Mouse (Mus musculus) CH12.LX (cell line): ENCODE measurements around the gene Prkn. TPM values are rescaled to one million over a fixed set of nuclear protein-coding genes. Genes with fewer than 3 reads are reported as not detected.

Experiments
- DNase-seq: peaks from one replicate; pipeline ENCODE4 v3.0.0-alpha.2; 2013; ENCODE audit errors: extremely low read depth
- H3K27ac ChIP-seq: 2 replicates; pipeline ENCODE4 v1.5.1; 2012; ENCODE audit warnings: low read depth, mild to moderate bottlenecking, control low read depth, moderate library complexity; ENCODE audit not compliant: insufficient read depth
- H3K27me3 ChIP-seq: replicated peaks from 2 replicates; pipeline ENCODE3; 2012; ENCODE audit warnings: inconsistent platforms
- H3K36me3 ChIP-seq, 2 experiments: replicated peaks in 1 of 2; 2 replicates each; pipeline versions ENCODE3 to v1.6.1; 2012; ENCODE audit warnings: inconsistent platforms in 1 of 2, low read length in 1 of 2, mild to moderate bottlenecking in 1 of 2, mixed read lengths in 1 of 2, moderate library complexity in 1 of 2; ENCODE audit not compliant: control insufficient read depth in 1 of 2, insufficient read depth in 1 of 2
- H3K4me1 ChIP-seq, 2 experiments: 2 replicates each; pipeline ENCODE4 v1.6.1; 2012; ENCODE audit warnings: inconsistent platforms in 1 of 2, moderate library complexity in 1 of 2; ENCODE audit not compliant: insufficient read depth in 2 of 2, control insufficient read depth in 1 of 2
- H3K4me2 ChIP-seq: 2 replicates; pipeline ENCODE4 v1.6.1; 2012; ENCODE audit warnings: low read depth, mild to moderate bottlenecking, control low read depth; ENCODE audit not compliant: poor library complexity, insufficient read depth, severe bottlenecking
- H3K4me3 ChIP-seq, 3 experiments: fragments of 150-350 bp in 1 of 3; sonication (generic) in 1 of 3; replicated peaks in 1 of 3; 2 replicates each; pipeline versions ENCODE3 to v1.5.1; 2011 to 2012; ENCODE audit warnings: low read depth in 2 of 3, low read length in 2 of 3, mild to moderate bottlenecking in 2 of 3, moderate library complexity in 2 of 3, control low read depth in 1 of 3, improper control_type of control experiment in 1 of 3, inconsistent platforms in 1 of 3, mixed read lengths in 1 of 3; ENCODE audit not compliant: poor library complexity in 1 of 3
- H3K79me2 ChIP-seq: replicated peaks from 2 replicates; pipeline ENCODE4 v1.6.1; 2012; ENCODE audit warnings: mild to moderate bottlenecking, moderate library complexity; ENCODE audit not compliant: control insufficient read depth, poor library complexity, insufficient read depth, severe bottlenecking; ENCODE audit errors: extremely low read depth
- H3K9ac ChIP-seq: 2 replicates; pipeline ENCODE4 v1.6.1; 2012; ENCODE audit warnings: low read depth, mild to moderate bottlenecking, control low read depth, moderate library complexity; ENCODE audit not compliant: insufficient read depth
- H3K9me3 ChIP-seq: replicated peaks from 2 replicates; pipeline ENCODE3; 2012; ENCODE audit warnings: low read length, inconsistent platforms, mixed read lengths
- BHLHE40 ChIP-seq: IDR thresholded peaks from 2 replicates; pipeline ENCODE4 v1.6.1; 2011; ENCODE audit warnings: mild to moderate bottlenecking, low read depth, low read length, improper control_type of control experiment
- CHD2 ChIP-seq: IDR thresholded peaks from 2 replicates; pipeline ENCODE4 v1.6.1; 2011; ENCODE audit warnings: low read length, improper control_type of control experiment
- EP300 ChIP-seq: IDR thresholded peaks from 2 replicates; pipeline ENCODE4 v1.6.1; 2011; ENCODE audit warnings: low read length, improper control_type of control experiment
- HCFC1 ChIP-seq: IDR thresholded peaks from 2 replicates; pipeline ENCODE4 v1.6.1; 2012; ENCODE audit warnings: low read depth, mild to moderate bottlenecking, inconsistent platforms, low read length, improper control_type of control experiment
- IRF4 ChIP-seq: IDR thresholded peaks from 2 replicates; pipeline ENCODE4 v1.6.1; 2014; ENCODE audit warnings: low read depth, mild to moderate bottlenecking, inconsistent platforms, low read length, improper control_type of control experiment
- JUN ChIP-seq: IDR thresholded peaks from 2 replicates; pipeline ENCODE4 v1.6.1; 2011; ENCODE audit warnings: low read depth, mild to moderate bottlenecking, low read length, improper control_type of control experiment, moderate library complexity; ENCODE audit not compliant: insufficient read depth
- KAT2A ChIP-seq: IDR thresholded peaks from 2 replicates; pipeline ENCODE4 v1.6.1; 2012; ENCODE audit warnings: low read length, improper control_type of control experiment, inconsistent platforms; ENCODE audit not compliant: insufficient replicate concordance
- MAFK ChIP-seq: IDR thresholded peaks from 2 replicates; pipeline ENCODE4 v1.6.1; 2011; ENCODE audit warnings: low read length, improper control_type of control experiment; ENCODE audit not compliant: insufficient replicate concordance
- MAX ChIP-seq: IDR thresholded peaks from 2 replicates; pipeline ENCODE4 v1.6.1; 2011; ENCODE audit warnings: low read length, improper control_type of control experiment
- MAZ ChIP-seq: IDR thresholded peaks from 2 replicates; pipeline ENCODE4 v1.6.1; 2012; ENCODE audit warnings: low read depth, mild to moderate bottlenecking, inconsistent platforms, low read length, improper control_type of control experiment, moderate library complexity
- MXI1 ChIP-seq: IDR thresholded peaks from 2 replicates; pipeline ENCODE4 v1.6.1; 2011; ENCODE audit warnings: mild to moderate bottlenecking, low read depth, low read length, improper control_type of control experiment
- NELFE ChIP-seq: IDR thresholded peaks from 2 replicates; pipeline ENCODE4 v1.6.1; 2011; ENCODE audit warnings: low read depth, low read length, improper control_type of control experiment
- NRF1 ChIP-seq: IDR thresholded peaks from 2 replicates; pipeline ENCODE4 v1.6.1; 2014; ENCODE audit warnings: low read depth, mild to moderate bottlenecking, inconsistent platforms, low read length, improper control_type of control experiment, moderate library complexity
- POLR2A ChIP-seq: IDR thresholded peaks from 2 replicates; pipeline ENCODE4 v1.6.1; 2011; ENCODE audit warnings: low read depth, mild to moderate bottlenecking, improper control_type of control experiment, low read length
- POLR2AphosphoS2 ChIP-seq: IDR thresholded peaks from 2 replicates; pipeline ENCODE4 v1.6.1; 2011; ENCODE audit warnings: low read depth, low read length, improper control_type of control experiment
- RAD21 ChIP-seq: IDR thresholded peaks from 2 replicates; pipeline ENCODE4 v1.6.1; 2011; ENCODE audit warnings: low read depth, mild to moderate bottlenecking, low read length, improper control_type of control experiment, moderate library complexity
- SMC3 ChIP-seq: IDR thresholded peaks from 2 replicates; pipeline ENCODE4 v1.6.1; 2011; ENCODE audit warnings: low read depth, low read length, improper control_type of control experiment
- TCF12 ChIP-seq: IDR thresholded peaks from 2 replicates; pipeline ENCODE4 v1.6.1; 2014; ENCODE audit warnings: low read depth, mild to moderate bottlenecking, inconsistent platforms, low read length, improper control_type of control experiment
- UBTF ChIP-seq: IDR thresholded peaks from 2 replicates; pipeline ENCODE4 v1.6.1; 2012; ENCODE audit warnings: low read depth, mild to moderate bottlenecking, inconsistent platforms, low read length, improper control_type of control experiment, moderate library complexity
- USF1 ChIP-seq: IDR thresholded peaks from 2 replicates; pipeline ENCODE4 v1.6.1; 2014; ENCODE audit warnings: low read depth, mild to moderate bottlenecking, inconsistent platforms, low read length, improper control_type of control experiment
- USF2 ChIP-seq: conservative IDR thresholded peaks from 2 replicates; pipeline ENCODE4 v1.6.1; 2011; ENCODE audit warnings: low read depth, low read length, improper control_type of control experiment
- ZNF384 ChIP-seq: IDR thresholded peaks from 2 replicates; pipeline ENCODE4 v1.6.1; 2012; ENCODE audit warnings: low read depth, low read length, improper control_type of control experiment, inconsistent platforms
- dilution Hi-C: fragments of 300-500 bp; cut with MboI; formaldehyde crosslinking; loops from 2 replicates; pipeline ENCODE4 v1.14.3; 2020; ENCODE audit warnings: low sequenced_read_pairs; ENCODE audit not compliant: extremely low pct_unique_long_range_greater_than_20kb, extremely low pct_ligation_motif_present
- in situ Hi-C: fragments of 300-500 bp; cut with MboI; formaldehyde crosslinking; loops from 3 replicates; pipeline ENCODE4 v1.14.3; 2019; ENCODE audit warnings: low sequenced_read_pairs, low pct_ligation_motif_present, low pct_unique_long_range_greater_than_20kb, mixed read lengths
- polyA plus RNA-seq: library from polyadenylated mRNA; unstranded; fragments of >175 nt; gene quantifications from 2 replicates; pipeline ENCODE4 v1.2.1, GENCODE M21; 2012; ENCODE audit warnings: low read depth; ENCODE audit not compliant: insufficient read length
- total RNA-seq, 2 experiments: library from RNA; depleted of rRNA; stranded (reverse); fragments of 300-350 nt in 1 of 2; fragments of >200 nt in 1 of 2; gene quantifications; 2 replicates each; pipeline ENCODE4 v1.2.3; 2012 to 2014

Gene Prkn
- total and polyA plus RNA-seq, 3 experiments = 0.08 TPM; not detected in 2

GRCm38 (mm10) chr17:11921026-11921425 lies 1080.8 kb downstream of the Prkn start:
- in situ Hi-C loops = no loop called here
- Histone ChIP-seq H3K36me3 (no peaks in the 10 kb centered on the region), H3K9ac (no peak overlapping the region), H3K27me3 (no peaks in the 10 kb centered on the region), H3K4me1 (peaks cover 0 to 9% of the 10 kb centered on the region in 2 experiments; a peak in 2 of 4 replicates), H3K79me2 (no peaks in the 10 kb centered on the region), H3K4me2 (no peak overlapping the region), H3K4me3 (no peak overlapping the region), H3K27ac (no peak overlapping the region), H3K9me3 (no peaks in the 10 kb centered on the region)
- TF ChIP-seq SMC3 = no peak
- no peak for TF ChIP-seq UBTF
- TF ChIP-seq MAX = no peak
- TF ChIP-seq MXI1 = no peak
- TF ChIP-seq IRF4 = no peak
- TF ChIP-seq TCF12 = no peak
- no peak for TF ChIP-seq POLR2A
- no peak for TF ChIP-seq HCFC1
- TF ChIP-seq EP300 = no peak
- dilution Hi-C loops = no loop called here
- no peak for DNase-seq

GRCm38 (mm10) chr17:11923989-11924388 lies 1083.8 kb downstream of the Prkn start:
- Histone ChIP-seq H3K27ac (no peak overlapping the region), H3K4me3 (no peak overlapping the region), H3K4me2 (no peak overlapping the region), H3K4me1 (no peaks in the 10 kb centered on the region), H3K9ac (no peak overlapping the region), H3K9me3 (no peaks in the 10 kb centered on the region), H3K79me2 (no peaks in the 10 kb centered on the region), H3K27me3 (no peaks in the 10 kb centered on the region), H3K36me3 (no peaks in the 10 kb centered on the region)
- no peak for TF ChIP-seq KAT2A
- TF ChIP-seq POLR2A = no peak
- TF ChIP-seq IRF4 = no peak
- TF ChIP-seq POLR2AphosphoS2 = no peak
- no peak for TF ChIP-seq RAD21
- no peak for TF ChIP-seq NELFE
- TF ChIP-seq MAZ = no peak
- no peak for TF ChIP-seq USF2
- TF ChIP-seq MAFK = no peak
- TF ChIP-seq ZNF384 = no peak
- TF ChIP-seq USF1 = no peak
- TF ChIP-seq MXI1 = no peak
- no peak for TF ChIP-seq JUN
- no peak for TF ChIP-seq MAX
- no peak for TF ChIP-seq NRF1
- no peak for TF ChIP-seq CHD2
- TF ChIP-seq BHLHE40 = no peak
- in situ Hi-C loops (no loop called here), dilution Hi-C loops (no loop called here)
- no peak for DNase-seq
